Mouse (Mus musculus) spleen, adult 2 months (tissue): Measurements from ENCODE around the gene Elovl7.

Experiments
- CTCF ChIP-seq: fragments of 200-500 bp; IDR thresholded peaks from 2 replicates; pipeline ENCODE4 v1.5.1; 2011; ENCODE audit warnings: mild to moderate bottlenecking, inconsistent platforms; ENCODE audit not compliant: insufficient read depth, insufficient read length, insufficient replicate concordance; ENCODE audit errors: extremely low read depth
- POLR2A ChIP-seq: fragments of 200-500 bp; IDR thresholded peaks from 2 replicates; pipeline ENCODE4 v1.6.1; 2011; ENCODE audit warnings: low read depth, low read length, inconsistent platforms

GRCm38 (mm10) chr13:108214081-108214484 is at the start of gene Elovl7:
- TF ChIP-seq CTCF, result 0 out of 2 replicates have a peak, but pooled peaks have one; percentile 5
- no peak for TF ChIP-seq POLR2A
